Comparison of ENCODE assay signal across 8 mouse cellular contexts in genomic region chr1:171478968-171479367, GRCm38 (mm10). TPM values are rescaled to one million over a fixed set of nuclear protein-coding genes. Genes with fewer than 3 reads are reported as not detected.
DNase-seq lines count a peak whose midpoint lies in the region; ATAC-seq and TF ChIP-seq lines count a peak whose summit lies in the region.

No protein-coding gene starts in this region.

- H3K27ac ChIP-seq in gastrocnemius, adult 2 months = no peak overlapping the region
- H3K27ac ChIP-seq in kidney, embryonic 16.5 days (ENCODE audit: low read length) = no peak overlapping the region
- H3K27ac ChIP-seq in liver, adult 2 months (replicated peaks; ENCODE audit: insufficient read depth, low read depth, low read length) = no peak overlapping the region
- no peak overlapping the region for H3K27ac ChIP-seq in thymus, adult 2 months (ENCODE audit: control insufficient read depth, insufficient read depth, low read length)

- 0 out of 2 replicates have a peak, but pooled peaks cover 3% of the 10 kb centered on the region for H3K36me3 ChIP-seq in kidney, embryonic 16.5 days (ENCODE audit: insufficient read depth, low read length)
- no peaks in the 10 kb centered on the region for H3K36me3 ChIP-seq in liver, adult 2 months (ENCODE audit: control insufficient read depth, insufficient read depth, low read length)
- H3K36me3 ChIP-seq in thymus, adult 2 months (ENCODE audit: control insufficient read depth, insufficient read depth, low read length) = no peaks in the 10 kb centered on the region

- peak; percentile 46; the same call in 1 of the 2 replicates for ATAC-seq in kidney, embryonic 16.5 days (ENCODE audit: low FRiP score, low TSS enrichment)

- H3K9ac ChIP-seq in kidney, embryonic 16.5 days (replicated peaks; ENCODE audit: low read length) = no peak overlapping the region
- no peak overlapping the region for H3K9ac ChIP-seq in liver, adult 2 months (ENCODE audit: low read depth, low read length)

- H3K4me1 ChIP-seq in kidney, embryonic 16.5 days (ENCODE audit: insufficient read depth, low read length) = no peaks in the 10 kb centered on the region
- H3K4me1 ChIP-seq in liver, adult 2 months (ENCODE audit: control insufficient read depth, insufficient read depth, low read length) = no peaks in the 10 kb centered on the region
- no peaks in the 10 kb centered on the region; the same call in 1 of the 2 replicates for H3K4me1 ChIP-seq in thymus, adult 2 months (replicated peaks; ENCODE audit: control insufficient read depth, insufficient read depth, low read length)

- no peaks in the 10 kb centered on the region for H3K79me2 ChIP-seq in liver, adult 2 months (ENCODE audit: control insufficient read depth, insufficient read depth, low read length)

- no peak overlapping the region for H3K4me2 ChIP-seq in kidney, embryonic 16.5 days (replicated peaks; ENCODE audit: low read depth, low read length)

- TF ChIP-seq POLR2A in liver, adult 2 months (IDR thresholded peaks at IDR 0.05; ENCODE audit: extremely low read depth, insufficient read depth, low read length) = no peak
- no peak for TF ChIP-seq POLR2A in thymus, adult 2 months (IDR thresholded peaks at IDR 0.05; ENCODE audit: control insufficient read depth, extremely low read depth, insufficient read depth, low read length, poor library complexity)

- H3K9me3 ChIP-seq in kidney, embryonic 16.5 days (ENCODE audit: low read length) = peaks cover 6% of the 10 kb centered on the region

- no peak overlapping the region for H3K4me3 ChIP-seq in gastrocnemius, adult 2 months
- no peak overlapping the region for H3K4me3 ChIP-seq in kidney, embryonic 16.5 days (ENCODE audit: low read length)
- no peak overlapping the region for H3K4me3 ChIP-seq in liver, adult 2 months (ENCODE audit: insufficient read depth, low read depth, low read length)
- no peak overlapping the region for H3K4me3 ChIP-seq in thymus, adult 2 months (ENCODE audit: control insufficient read depth, insufficient read depth, low read length)

- H3K27me3 ChIP-seq in kidney, embryonic 16.5 days (ENCODE audit: insufficient read depth, low read length) = no peaks in the 10 kb centered on the region
- no peaks in the 10 kb centered on the region for H3K27me3 ChIP-seq in liver, adult 2 months (ENCODE audit: control insufficient read depth, insufficient read depth, low read length)
- H3K27me3 ChIP-seq in thymus, adult 2 months (ENCODE audit: control insufficient read depth, insufficient read depth, low read length) = no peaks in the 10 kb centered on the region

- intact Hi-C loops in gastrocnemius, adult 2 months (cut with DNase I) = loop anchor here (2.0 to 10.0 kb wide), 3 partner anchors 64 to 156 kb away; partner anchors contain the start of genes Klhdc9, Tstd1 and Usf1

- 34% methylated on average over 2 of the region's 2 CpGs for WGBS in kidney, embryonic 16.5 days
- 42% methylated on average over 2 of the region's 2 CpGs for WGBS in liver, adult 2 months
- WGBS in thymus, adult 2 months = 44% methylated on average over 2 of the region's 2 CpGs

- peak; percentile 51 to 56 for DNase-seq in urinary bladder, adult 18-20 months (ENCODE audit: low spot score in 2 of 2)
- no peak for DNase-seq in urinary bladder, postnatal 10 days (ENCODE audit: low spot score)
- peak; percentile 79 for DNase-seq in cerebellum, adult 9-10 months
- peak; percentile 57 for DNase-seq in gastrocnemius, adult 2 months
- peak; percentile 58 for DNase-seq in liver, adult 2 months (ENCODE audit: extremely low read depth, low read depth, low spot score)
- peak; percentile 50 for DNase-seq in neural tube, embryonic 10.5 days (ENCODE audit: extremely low spot score, low spot score)
- DNase-seq in thymus, adult 2 months = peak; percentile 63

- TF ChIP-seq CTCF in gastrocnemius, adult 2 months (IDR thresholded peaks at IDR 0.05) = peak; percentile 93
- peak; percentile 70 for TF ChIP-seq CTCF in liver, adult 2 months (IDR thresholded peaks at IDR 0.05; ENCODE audit: low read depth, low read length)
- no peak for TF ChIP-seq CTCF in thymus, adult 2 months (IDR thresholded peaks at IDR 0.05; ENCODE audit: borderline replicate concordance, control insufficient read depth, extremely low read depth, insufficient read depth, low read length, poor library complexity)

RNA-seq across cellular contexts. Expression of gene Alyref2, which starts 24.3 kb away (rescaled TPM):
- 1 to 10 TPM; 1.3 to 1.7 TPM for total RNA-seq in gastrocnemius, adult 2 months (2021)
- 13.0 and 13.4 TPM in 2 replicates for polyA plus RNA-seq in kidney, embryonic 16.5 days (2015; fragmentation: Nextera tagmentation; extraction: Ambion mirVana)
- 3.4 and 5.5 TPM in 2 replicates for total RNA-seq in liver, adult 2 months (2014; rRNA removed)
- polyA plus RNA-seq in liver, adult 2 months (2012; rRNA removed) = 3.2 and 4.6 TPM in 2 replicates
- 5.8 and 6.6 TPM in 2 replicates for polyA plus RNA-seq in thymus, adult 2 months (2012; rRNA removed)

RNA-seq across cellular contexts. Expression of gene F11r, which starts 41.6 kb away (rescaled TPM):
- total RNA-seq in gastrocnemius, adult 2 months (2021) = 1 to 10 TPM; 4.2 to 6.0 TPM
- polyA plus RNA-seq in kidney, embryonic 16.5 days (2015; fragmentation: Nextera tagmentation; extraction: Ambion mirVana) = 156 and 167 TPM in 2 replicates
- total RNA-seq in liver, adult 2 months (2014; rRNA removed) = 39.1 and 56.8 TPM in 2 replicates
- polyA plus RNA-seq in liver, adult 2 months (2012; rRNA removed) = 47.7 and 60.4 TPM in 2 replicates
- polyA plus RNA-seq in thymus, adult 2 months (2012; rRNA removed) = 17.7 and 18.6 TPM in 2 replicates

RNA-seq across cellular contexts. Expression of gene Itln1, which starts 56.1 kb away (rescaled TPM):
- total RNA-seq in gastrocnemius, adult 2 months (2021) = not detected
- not detected in 2 replicates for polyA plus RNA-seq in kidney, embryonic 16.5 days (2015; fragmentation: Nextera tagmentation; extraction: Ambion mirVana)
- not detected in 2 replicates for total RNA-seq in liver, adult 2 months (2014; rRNA removed)
- polyA plus RNA-seq in liver, adult 2 months (2012; rRNA removed) = not detected in 2 replicates
- 1.9 and 2.5 TPM in 2 replicates for polyA plus RNA-seq in thymus, adult 2 months (2012; rRNA removed)
